Mouse (Mus musculus): ENCODE data around the gene Ttc3.

DNA sequence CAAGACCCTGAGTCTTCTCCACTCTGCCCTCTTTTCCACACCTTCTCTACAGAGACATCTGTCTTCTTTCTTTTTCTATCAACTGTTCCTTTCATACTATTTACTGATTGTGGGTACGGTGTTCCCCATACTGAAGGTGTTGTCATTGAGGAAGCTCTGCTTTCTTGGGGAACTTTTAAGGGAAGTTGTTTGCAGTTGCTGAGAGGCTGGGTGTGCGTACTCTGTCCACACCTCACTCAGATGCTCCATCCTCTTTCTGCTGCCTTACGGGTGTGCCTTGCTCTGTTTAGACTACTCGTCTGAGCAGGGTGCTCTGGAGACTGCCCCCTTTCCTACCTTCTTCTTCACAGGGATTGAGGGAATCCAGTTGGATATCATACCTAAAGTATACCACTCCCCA is 21.9 kb downstream of the Ttc3 start:
- TF ChIP-seq CTCF (IDR thresholded peaks at IDR 0.05; ENCODE audit: low read depth) (no peak), EP300 (IDR thresholded peaks at IDR 0.05; ENCODE audit: low read depth) (no peak)
